Comparison of ENCODE assay signal across 27 mouse cellular contexts in the genomic region with DNA sequence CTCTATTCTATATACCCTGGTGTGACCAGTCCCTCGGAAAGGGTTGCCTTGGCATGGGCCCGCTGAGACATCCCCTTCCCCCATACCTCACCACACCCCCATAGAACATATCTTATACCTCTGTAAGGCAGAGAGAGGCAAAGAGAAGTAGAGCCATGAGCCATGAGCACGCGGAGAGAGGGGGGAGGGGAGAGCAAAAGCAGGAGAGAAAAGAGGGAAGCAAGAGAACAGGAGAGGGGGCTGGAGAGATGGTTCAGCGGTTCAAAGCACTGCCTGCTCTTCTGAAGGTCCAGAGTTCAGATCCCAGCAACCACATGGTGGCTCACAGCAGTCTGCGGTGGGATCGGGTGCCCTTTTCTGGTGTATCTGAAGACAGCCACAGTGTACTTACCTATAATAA. TPM values are rescaled to one million over a fixed set of nuclear protein-coding genes. Genes with fewer than 3 reads are reported as not detected.
A peak's percentile ranks its signal among the peaks of the same experiment; 100 is the strongest.
DNase-seq lines count a peak whose midpoint lies in the region; ATAC-seq and TF ChIP-seq lines count a peak whose summit lies in the region.
"Had no signal": no experiment of that assay in that cellular context is flagged by ENCODE, and none has a peak within 500 bp of the region (broad histone marks: within the 10 kb centered on the region; RNA-seq: fewer than 3 reads in every experiment).

No protein-coding gene starts in this region.

- H3K27ac ChIP-seq in liver, embryonic 11.5 days (ENCODE audit: low read depth, low read length): 0 out of 2 replicates have a peak overlapping the region, but pooled peaks have one; percentile 23
- peak overlapping the region; percentile 90 for H3K27ac ChIP-seq in ES-E14 (ENCODE audit: insufficient read depth, low read depth, low read length, poor library complexity, severe bottlenecking)
- peak overlapping the region; percentile 39 for H3K27ac ChIP-seq in liver, embryonic 15.5 days (replicated peaks)
- no peak overlapping the region for H3K27ac ChIP-seq in midbrain, embryonic 14.5 days (replicated peaks; ENCODE audit: low read depth, low read length)
- H3K27ac ChIP-seq: embryonic facial prominence, embryonic 15.5 days; forebrain, embryonic 12.5 days; heart, adult 2 months; heart, embryonic 15.5 days; hindbrain, embryonic 15.5 days had no signal

- H3K36me3 ChIP-seq in liver, embryonic 11.5 days (ENCODE audit: control insufficient read depth, insufficient read depth, low read length): no peaks in the 10 kb centered on the region
- H3K36me3 ChIP-seq in ES-E14 (ENCODE audit: control insufficient read depth, insufficient read depth, low read length, poor library complexity, severe bottlenecking): no peaks in the 10 kb centered on the region
- H3K36me3 ChIP-seq in liver, embryonic 15.5 days (replicated peaks): no peaks in the 10 kb centered on the region
- H3K36me3 ChIP-seq in midbrain, embryonic 14.5 days (ENCODE audit: control insufficient read depth, insufficient read depth, low read length): no peaks in the 10 kb centered on the region
- H3K36me3 ChIP-seq: embryonic facial prominence, embryonic 15.5 days; forebrain, embryonic 12.5 days; heart, embryonic 15.5 days; hindbrain, embryonic 15.5 days had no signal

- H3K27me3 ChIP-seq in liver, embryonic 11.5 days (replicated peaks; ENCODE audit: control insufficient read depth, insufficient read depth, low read length): no peaks in the 10 kb centered on the region
- H3K27me3 ChIP-seq in liver, embryonic 15.5 days: no peaks in the 10 kb centered on the region
- no peaks in the 10 kb centered on the region for H3K27me3 ChIP-seq in midbrain, embryonic 14.5 days (ENCODE audit: control insufficient read depth, insufficient read depth, low read length)
- H3K27me3 ChIP-seq: embryonic facial prominence, embryonic 15.5 days; forebrain, embryonic 12.5 days; heart, embryonic 15.5 days; hindbrain, embryonic 15.5 days had no signal

- in situ Hi-C loops in ES-E14 (cut with MboI; ENCODE audit: low sequenced_read_pairs in 2 of 2, unreplicated experiment in 2 of 2): no loop called here

- intact Hi-C loops in left cerebral cortex, postnatal 25 days (cut with DNase I): no loop called here

- H3K4me2 ChIP-seq in liver, embryonic 11.5 days: no peak overlapping the region
- no peak overlapping the region for H3K4me2 ChIP-seq in liver, embryonic 15.5 days
- no peak overlapping the region for H3K4me2 ChIP-seq in midbrain, embryonic 14.5 days (ENCODE audit: low read length)
- H3K4me2 ChIP-seq: embryonic facial prominence, embryonic 15.5 days; forebrain, embryonic 12.5 days; heart, embryonic 11.5 days; heart, embryonic 15.5 days; hindbrain, embryonic 15.5 days had no signal

- no peak overlapping the region for H3K4me3 ChIP-seq in liver, embryonic 11.5 days (ENCODE audit: low read depth, low read length)
- H3K4me3 ChIP-seq in ES-E14 (ENCODE audit: insufficient read depth in 1 of 2, low read depth in 1 of 2, low read length in 2 of 2, poor library complexity in 1 of 2, severe bottlenecking in 1 of 2): peak overlapping the region in 1 of 2 experiments; percentile 55; a peak in 2 of 4 replicates
- no peak overlapping the region for H3K4me3 ChIP-seq in liver, embryonic 15.5 days (replicated peaks)
- H3K4me3 ChIP-seq in midbrain, embryonic 14.5 days (replicated peaks; ENCODE audit: low read depth, low read length): no peak overlapping the region
- H3K4me3 ChIP-seq: embryonic facial prominence, embryonic 15.5 days; forebrain, embryonic 12.5 days; heart, adult 2 months; heart, embryonic 15.5 days; hindbrain, embryonic 15.5 days had no signal

- no peaks in the 10 kb centered on the region for H3K9me3 ChIP-seq in liver, embryonic 11.5 days (ENCODE audit: control insufficient read depth, low read length)
- no peaks in the 10 kb centered on the region for H3K9me3 ChIP-seq in ES-E14 (ENCODE audit: control insufficient read depth, insufficient read depth, low read depth, low read length)
- H3K9me3 ChIP-seq in liver, embryonic 15.5 days (replicated peaks): no peaks in the 10 kb centered on the region
- no peaks in the 10 kb centered on the region for H3K9me3 ChIP-seq in midbrain, embryonic 14.5 days (ENCODE audit: control insufficient read depth, low read length)
- H3K9me3 ChIP-seq: embryonic facial prominence, embryonic 15.5 days; forebrain, embryonic 12.5 days; heart, embryonic 15.5 days; hindbrain, embryonic 15.5 days had no signal

- H3K9ac ChIP-seq in liver, embryonic 11.5 days (ENCODE audit: low read depth, low read length): no peak overlapping the region
- peak overlapping the region; percentile 74 for H3K9ac ChIP-seq in ES-E14 (ENCODE audit: insufficient read depth, low read depth, low read length, poor library complexity, severe bottlenecking)
- H3K9ac ChIP-seq in liver, embryonic 15.5 days: no peak overlapping the region
- H3K9ac ChIP-seq in midbrain, embryonic 14.5 days (replicated peaks; ENCODE audit: low read length): no peak overlapping the region
- H3K9ac ChIP-seq: embryonic facial prominence, embryonic 15.5 days; forebrain, embryonic 12.5 days; forebrain, postnatal 0 days; heart, embryonic 15.5 days; hindbrain, embryonic 15.5 days had no signal

- ATAC-seq in liver, embryonic 11.5 days (replicated peaks; ENCODE audit: low FRiP score): no peak
- ATAC-seq in liver, embryonic 15.5 days (ENCODE audit: insufficient read depth): no peak
- ATAC-seq in midbrain, embryonic 14.5 days (ENCODE audit: low FRiP score, low TSS enrichment): no peak
- ATAC-seq: forebrain, postnatal 0 days had no signal

- no peak for DNase-seq in liver, embryonic 11.5 days (ENCODE audit: low spot score)
- DNase-seq in liver (no peak), ES-E14 (ENCODE audit: low read depth, low spot score) (no peak)
- peak; percentile 4 for DNase-seq in thymus, postnatal 4 days
- no peak for DNase-seq in thymus, adult 18-20 months
- no peak for DNase-seq in left cerebral cortex, postnatal 25 days (ENCODE audit: low spot score in 2 of 2)
- DNase-seq in midbrain, embryonic 14.5 days: no peak
- DNase-seq: adrenal gland, postnatal 10 days; cerebellum, adult 11 months; cerebellum, adult 8-10 months; cerebellum, postnatal 14 days; embryo, embryonic 11 days; forebrain, postnatal 0 days; gastrocnemius, postnatal 14 days; heart, adult 2 months; heart, postnatal 14 days had no signal

- peaks cover 54% of the 10 kb centered on the region for H3K4me1 ChIP-seq in liver, embryonic 11.5 days (replicated peaks; ENCODE audit: control insufficient read depth, insufficient read depth, low read length)
- H3K4me1 ChIP-seq in ES-E14 (ENCODE audit: control insufficient read depth in 2 of 2, insufficient read depth in 2 of 2, low read length in 2 of 2, poor library complexity in 1 of 2): peaks cover 5 to 15% of the 10 kb centered on the region in 2 experiments; a peak in 3 of 4 replicates
- H3K4me1 ChIP-seq in liver, embryonic 15.5 days (replicated peaks): peaks cover 89% of the 10 kb centered on the region
- no peaks in the 10 kb centered on the region for H3K4me1 ChIP-seq in midbrain, embryonic 14.5 days (ENCODE audit: control insufficient read depth, insufficient read depth, low read length)
- H3K4me1 ChIP-seq: forebrain, embryonic 12.5 days; heart, embryonic 15.5 days; hindbrain, embryonic 15.5 days had no signal

- 51% methylated on average over 7 of the region's 7 CpGs for WGBS in liver, embryonic 11.5 days
- WGBS in liver, embryonic 15.5 days (ENCODE audit: insufficient replicate concordance): 45% methylated on average over 7 of the region's 7 CpGs
- WGBS in midbrain, embryonic 14.5 days: 70% methylated on average over 7 of the region's 7 CpGs

TF ChIP-seq in ES-E14, 5 proteins besides CTCF, POLR2A, EP300 and RAD21:
- TF ChIP-seq MAFK (IDR thresholded peaks at IDR 0.05; ENCODE audit: insufficient read depth, low read depth, low read length) (no peak), CHD2 (IDR thresholded peaks at IDR 0.05; ENCODE audit: low read depth, low read length) (no peak)
TF ChIP-seq in ES-E14: peak in this region for 0.

RNA-seq across cellular contexts. Expression of gene Rcc2, which starts 8.9 kb away (rescaled TPM):
- polyA plus RNA-seq in liver, embryonic 11.5 days (2014; fragmentation: Nextera tagmentation; extraction: Ambion mirVana): 66.7 and 74.5 TPM in 2 replicates
- 250 and 322 TPM in 2 replicates for total RNA-seq in ES-E14 (2012; rRNA removed)
- 28.0 and 32.1 TPM in 2 replicates for polyA plus RNA-seq in liver, embryonic 15.5 days (2015; fragmentation: Nextera tagmentation; extraction: Ambion mirVana)
- total RNA-seq in left cerebral cortex, postnatal 25 days (2021): 10 to 100 TPM; 80.4 to 84.3 TPM
- 21.2 and 21.5 TPM in 2 replicates for polyA plus RNA-seq in midbrain, embryonic 14.5 days (2014; fragmentation: Nextera tagmentation; extraction: Ambion mirVana)

RNA-seq across cellular contexts. Expression of gene Arhgef10l, which starts 25.7 kb away (rescaled TPM):
- 5.0 and 6.7 TPM in 2 replicates for polyA plus RNA-seq in liver, embryonic 11.5 days (2014; fragmentation: Nextera tagmentation; extraction: Ambion mirVana)
- total RNA-seq in ES-E14 (2012; rRNA removed): 14.8 and 20.0 TPM in 2 replicates
- polyA plus RNA-seq in liver, embryonic 15.5 days (2015; fragmentation: Nextera tagmentation; extraction: Ambion mirVana): 4.8 and 6.5 TPM in 2 replicates
- total RNA-seq in left cerebral cortex, postnatal 25 days (2021): 10 to 100 TPM; 53.2 to 57.9 TPM
- polyA plus RNA-seq in midbrain, embryonic 14.5 days (2014; fragmentation: Nextera tagmentation; extraction: Ambion mirVana): 18.7 and 24.6 TPM in 2 replicates

RNA-seq across cellular contexts. Expression of gene Padi6, which starts 51.0 kb away (rescaled TPM):
- not detected in 2 replicates for polyA plus RNA-seq in liver, embryonic 11.5 days (2014; fragmentation: Nextera tagmentation; extraction: Ambion mirVana)
- 0.09 and 0.21 TPM in 2 replicates for total RNA-seq in ES-E14 (2012; rRNA removed)
- polyA plus RNA-seq in liver, embryonic 15.5 days (2015; fragmentation: Nextera tagmentation; extraction: Ambion mirVana): not detected in 2 replicates
- total RNA-seq in left cerebral cortex, postnatal 25 days (2021): under 1 TPM; 0.32 to 0.44 TPM
- polyA plus RNA-seq in midbrain, embryonic 14.5 days (2014; fragmentation: Nextera tagmentation; extraction: Ambion mirVana): not detected in 2 replicates
- total RNA-seq: common myeloid progenitor, adult 5-6 weeks; forebrain, postnatal 0 days; gastrocnemius, adult 18-20 months; gastrocnemius, postnatal 14 days; heart, adult 2 months; heart, postnatal 14 days; hematopoietic stem cell, adult 5-6 weeks had no signal
- polyA plus RNA-seq: brain, embryonic 14.5 days; embryonic facial prominence, embryonic 11.5 days; embryonic facial prominence, embryonic 15.5 days; forebrain, embryonic 12.5 days; heart, adult 2 months; heart, embryonic 11.5 days; heart, embryonic 15.5 days; hindbrain, embryonic 15.5 days had no signal
